In the genomic region with DNA sequence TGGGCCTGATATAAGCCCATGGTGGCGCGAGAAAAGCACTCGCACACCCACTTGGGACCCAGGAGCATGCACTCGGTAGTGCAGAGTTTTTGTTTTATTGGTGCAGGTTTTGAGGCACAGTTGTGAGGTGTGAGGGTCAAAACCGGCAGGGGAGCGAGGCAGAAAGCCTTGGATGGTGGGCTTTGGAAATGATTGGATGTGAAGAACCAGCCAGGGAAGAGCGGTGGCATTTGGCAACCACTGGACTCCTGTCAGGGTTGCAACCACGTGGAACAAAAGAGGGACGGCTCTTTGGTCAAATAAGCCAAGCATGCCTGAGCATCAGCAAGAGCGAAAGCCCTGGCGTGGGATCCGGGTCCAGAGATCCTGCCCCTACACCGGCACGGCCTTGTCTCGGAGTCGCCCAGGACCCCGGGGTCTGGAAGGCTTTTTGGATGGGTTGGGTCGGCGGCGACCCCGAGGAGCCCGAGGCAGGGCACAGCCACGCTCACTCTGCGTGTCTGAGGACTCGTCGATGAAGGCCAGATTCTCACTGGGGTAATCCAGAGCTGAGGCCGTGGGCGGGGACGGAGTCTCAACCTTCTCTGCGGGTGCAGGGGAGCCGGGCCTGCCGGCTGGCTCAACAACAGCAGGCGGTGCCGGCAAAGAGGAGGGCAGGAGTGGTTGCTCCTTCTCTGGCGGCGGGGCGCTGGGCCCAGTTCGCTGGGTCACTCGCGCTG, we compare ENCODE assay signal across 8 mouse cellular contexts. TPM values are rescaled to one million over a fixed set of nuclear protein-coding genes. Genes with fewer than 3 reads are reported as not detected.
A peak's percentile ranks its signal among the peaks of the same experiment; 100 is the strongest.
DNase-seq lines count a peak whose midpoint lies in the region; ATAC-seq lines count a peak whose summit lies in the region.
"Had no signal": no experiment of that assay in that cellular context is flagged by ENCODE, and none has a peak within 500 bp of the region (broad histone marks: within the 10 kb centered on the region; RNA-seq: fewer than 3 reads in every experiment).

No protein-coding gene starts in this region.

- H3K27ac ChIP-seq in kidney, embryonic 14.5 days (ENCODE audit: low read depth, low read length), result no peak overlapping the region
- H3K27ac ChIP-seq in embryonic facial prominence, embryonic 15.5 days (replicated peaks), result peak overlapping the region; percentile 72
- no peak overlapping the region for H3K27ac ChIP-seq in liver, embryonic 15.5 days (replicated peaks)
- H3K27ac ChIP-seq: hindbrain, embryonic 15.5 days had no signal

- no peak overlapping the region for H3K9ac ChIP-seq in kidney, embryonic 14.5 days (ENCODE audit: low read depth, low read length)
- H3K9ac ChIP-seq in embryonic facial prominence, embryonic 15.5 days, result no peak overlapping the region
- no peak overlapping the region for H3K9ac ChIP-seq in liver, embryonic 15.5 days
- H3K9ac ChIP-seq: hindbrain, embryonic 15.5 days had no signal

- DNase-seq in kidney, adult 9 months, result no peak
- DNase-seq in R1 (ENCODE audit: low read depth, low spot score), result peak; percentile 49
- no peak for DNase-seq in spleen, adult 18-20 months
- DNase-seq in spleen, postnatal 36 days (ENCODE audit: low spot score in 2 of 2), result no peak

- H3K27me3 ChIP-seq in kidney, embryonic 14.5 days (ENCODE audit: control insufficient read depth, insufficient read depth, low read length), result peaks cover 57% of the 10 kb centered on the region
- H3K27me3 ChIP-seq in embryonic facial prominence, embryonic 15.5 days, result peaks cover 74% of the 10 kb centered on the region
- peaks cover 83% of the 10 kb centered on the region for H3K27me3 ChIP-seq in liver, embryonic 15.5 days

- H3K4me2 ChIP-seq in kidney, embryonic 14.5 days (replicated peaks; ENCODE audit: low read depth, low read length), result peak overlapping the region; percentile 28
- peak overlapping the region; percentile 51 for H3K4me2 ChIP-seq in embryonic facial prominence, embryonic 15.5 days (replicated peaks)
- peak overlapping the region; percentile 46 for H3K4me2 ChIP-seq in liver, embryonic 15.5 days

- ATAC-seq in kidney, embryonic 14.5 days (ENCODE audit: low FRiP score, low TSS enrichment), result no peak
- ATAC-seq in embryonic facial prominence, embryonic 15.5 days (ENCODE audit: insufficient number of reproducible peaks, low FRiP score, low TSS enrichment, low read depth), result no peak
- ATAC-seq in liver, embryonic 15.5 days (ENCODE audit: insufficient read depth), result no peak

- H3K4me1 ChIP-seq in kidney, embryonic 14.5 days (ENCODE audit: control insufficient read depth, insufficient read depth, low read length), result peaks cover 7% of the 10 kb centered on the region
- peaks cover 34% of the 10 kb centered on the region for H3K4me1 ChIP-seq in embryonic facial prominence, embryonic 15.5 days
- peaks cover 49% of the 10 kb centered on the region for H3K4me1 ChIP-seq in liver, embryonic 15.5 days (replicated peaks)

- H3K4me3 ChIP-seq in kidney, embryonic 14.5 days (ENCODE audit: low read length), result peak overlapping the region; percentile 24; the same call in 1 of the 2 replicates
- peak overlapping the region; percentile 33 for H3K4me3 ChIP-seq in embryonic facial prominence, embryonic 15.5 days (replicated peaks)
- H3K4me3 ChIP-seq in liver, embryonic 15.5 days (replicated peaks), result no peak overlapping the region

- peaks cover 4% of the 10 kb centered on the region; the same call in 1 of the 2 replicates for H3K9me3 ChIP-seq in kidney, embryonic 14.5 days (ENCODE audit: control insufficient read depth, low read length)
- H3K9me3 ChIP-seq in embryonic facial prominence, embryonic 15.5 days (replicated peaks), result no peaks in the 10 kb centered on the region
- no peaks in the 10 kb centered on the region for H3K9me3 ChIP-seq in liver, embryonic 15.5 days (replicated peaks)
- H3K9me3 ChIP-seq: hindbrain, embryonic 15.5 days had no signal

- no peaks in the 10 kb centered on the region for H3K36me3 ChIP-seq in kidney, embryonic 14.5 days (ENCODE audit: control insufficient read depth, insufficient read depth, low read length)
- no peaks in the 10 kb centered on the region for H3K36me3 ChIP-seq in embryonic facial prominence, embryonic 15.5 days
- no peaks in the 10 kb centered on the region for H3K36me3 ChIP-seq in liver, embryonic 15.5 days (replicated peaks)
- H3K36me3 ChIP-seq: hindbrain, embryonic 15.5 days had no signal

- 6% methylated on average over 40 of the region's 40 CpGs for WGBS in kidney, embryonic 14.5 days
- 11% methylated on average over 40 of the region's 40 CpGs for WGBS in embryonic facial prominence, embryonic 15.5 days
- 16% methylated on average over 40 of the region's 40 CpGs for WGBS in liver, embryonic 15.5 days (ENCODE audit: insufficient replicate concordance)

RNA-seq across cellular contexts. Expression of a gene that starts 0.6 kb away (rescaled TPM):
- polyA plus RNA-seq in kidney, embryonic 14.5 days (2014; fragmentation: Nextera tagmentation; extraction: Ambion mirVana), result 2.1 and 3.8 TPM in 2 replicates
- 4.0 and 5.1 TPM in 2 replicates for polyA plus RNA-seq in embryonic facial prominence, embryonic 15.5 days (2015; fragmentation: Nextera tagmentation; extraction: Ambion mirVana)
- 0.24 and 0.59 TPM in 2 replicates for polyA plus RNA-seq in liver, embryonic 15.5 days (2015; fragmentation: Nextera tagmentation; extraction: Ambion mirVana)

RNA-seq across cellular contexts. Expression of a gene that starts 4.2 kb away (rescaled TPM):
- polyA plus RNA-seq in kidney, embryonic 14.5 days (2014; fragmentation: Nextera tagmentation; extraction: Ambion mirVana), result 5.2 and 9.0 TPM in 2 replicates
- polyA plus RNA-seq in embryonic facial prominence, embryonic 15.5 days (2015; fragmentation: Nextera tagmentation; extraction: Ambion mirVana), result 15.2 and 16.1 TPM in 2 replicates
- polyA plus RNA-seq in liver, embryonic 15.5 days (2015; fragmentation: Nextera tagmentation; extraction: Ambion mirVana), result 3.8 and 4.9 TPM in 2 replicates

RNA-seq across cellular contexts. Expression of a gene that starts 8.5 kb away (rescaled TPM):
- 0.12 and 0.51 TPM in 2 replicates for polyA plus RNA-seq in kidney, embryonic 14.5 days (2014; fragmentation: Nextera tagmentation; extraction: Ambion mirVana)
- polyA plus RNA-seq in embryonic facial prominence, embryonic 15.5 days (2015; fragmentation: Nextera tagmentation; extraction: Ambion mirVana), result 1.4 and 1.7 TPM in 2 replicates
- polyA plus RNA-seq in liver, embryonic 15.5 days (2015; fragmentation: Nextera tagmentation; extraction: Ambion mirVana), result 0.08 TPM in 1 of 2 replicates, not detected in the other

RNA-seq across cellular contexts. Expression of a gene that starts 15.9 kb away (rescaled TPM):
- 177 and 235 TPM in 2 replicates for polyA plus RNA-seq in kidney, embryonic 14.5 days (2014; fragmentation: Nextera tagmentation; extraction: Ambion mirVana)
- polyA plus RNA-seq in embryonic facial prominence, embryonic 15.5 days (2015; fragmentation: Nextera tagmentation; extraction: Ambion mirVana), result 321 and 330 TPM in 2 replicates
- polyA plus RNA-seq in liver, embryonic 15.5 days (2015; fragmentation: Nextera tagmentation; extraction: Ambion mirVana), result 144 and 151 TPM in 2 replicates

RNA-seq across cellular contexts. Expression of a gene that starts 15.9 kb away (rescaled TPM):
- polyA plus RNA-seq in kidney, embryonic 14.5 days (2014; fragmentation: Nextera tagmentation; extraction: Ambion mirVana), result 65.5 and 70.9 TPM in 2 replicates
- 90.3 and 97.9 TPM in 2 replicates for polyA plus RNA-seq in embryonic facial prominence, embryonic 15.5 days (2015; fragmentation: Nextera tagmentation; extraction: Ambion mirVana)
- 25.5 and 26.1 TPM in 2 replicates for polyA plus RNA-seq in liver, embryonic 15.5 days (2015; fragmentation: Nextera tagmentation; extraction: Ambion mirVana)
